Mouse (Mus musculus): ENCODE data around the gene Noa1.

Gene Noa1

DNA sequence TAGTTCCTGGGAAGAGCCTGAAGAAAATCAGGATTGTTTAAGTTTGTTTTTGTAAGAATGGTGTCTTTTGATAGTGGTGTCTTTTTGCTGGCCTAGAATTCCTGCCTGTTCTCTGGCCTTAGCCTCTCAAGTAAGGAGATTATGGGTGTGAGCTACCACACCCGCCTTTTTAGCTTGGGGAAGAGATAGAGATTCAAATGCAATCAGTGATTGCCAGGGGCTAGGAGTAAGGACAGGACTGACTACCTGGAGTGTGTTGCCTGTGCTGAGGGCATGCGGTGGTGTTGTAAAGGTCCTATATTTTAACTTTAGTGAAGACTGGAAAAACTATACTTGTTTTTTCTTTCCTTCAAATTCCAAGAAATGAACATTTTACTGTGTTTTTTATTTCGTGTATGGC lies 55.5 kb downstream of the Noa1 start:
- no peak for DNase-seq (ENCODE audit: low spot score in 2 of 2)

DNA sequence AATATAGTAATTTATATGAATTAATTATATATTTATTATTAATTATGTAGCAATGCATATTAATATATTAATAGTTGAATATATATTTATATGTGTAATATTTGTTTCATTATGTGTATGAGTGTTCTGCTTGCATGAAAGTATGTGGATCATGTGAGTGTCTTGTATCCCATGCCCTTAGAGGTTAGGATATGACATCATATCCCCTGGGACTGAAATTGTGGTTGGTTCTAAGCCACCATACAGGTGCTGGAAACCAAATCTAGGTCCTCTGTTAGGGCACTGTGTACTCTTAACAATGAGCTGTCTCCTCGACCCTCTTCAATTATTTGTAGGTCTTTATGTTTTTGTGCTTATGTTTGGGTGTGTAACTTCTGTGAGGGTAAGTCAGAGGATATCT lies 56.7 kb downstream of the Noa1 start:
- DNase-seq (ENCODE audit: low spot score in 2 of 2): no peak

DNA sequence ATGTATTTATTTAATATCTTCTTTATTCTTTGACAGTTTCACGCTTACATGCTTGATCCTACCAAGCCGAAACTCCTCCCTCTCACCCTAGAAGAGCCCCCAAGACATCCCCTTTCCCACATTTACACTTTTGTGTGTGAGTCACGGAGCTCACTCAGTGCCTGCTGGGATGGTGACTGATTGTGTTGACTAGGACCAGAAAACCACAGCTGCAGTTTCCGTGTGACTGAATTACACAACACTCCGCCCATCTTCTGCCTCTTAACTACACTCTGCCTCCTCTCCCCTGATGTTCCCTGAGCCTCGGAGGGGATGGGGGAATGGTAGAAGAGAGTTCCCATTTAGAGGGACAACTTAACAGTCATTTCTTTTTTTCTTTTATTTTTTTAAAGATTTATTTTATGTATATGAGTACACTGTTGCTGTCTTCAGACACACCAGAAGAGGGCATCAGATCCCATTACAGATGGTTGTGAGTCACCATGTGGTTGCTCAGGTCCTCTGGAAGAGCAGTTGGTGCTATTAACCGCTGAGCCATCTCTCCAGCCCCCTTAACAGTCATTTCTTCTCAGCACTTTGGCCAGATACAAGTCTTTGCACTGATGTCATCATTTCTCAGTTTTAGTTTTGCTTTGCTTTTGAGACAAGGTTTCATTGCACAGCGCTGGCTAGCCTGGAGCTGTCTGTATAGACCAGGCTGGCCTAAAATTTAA lies 57.6 kb downstream of the Noa1 start:
- no peak for DNase-seq (ENCODE audit: low spot score in 2 of 2)

DNA sequence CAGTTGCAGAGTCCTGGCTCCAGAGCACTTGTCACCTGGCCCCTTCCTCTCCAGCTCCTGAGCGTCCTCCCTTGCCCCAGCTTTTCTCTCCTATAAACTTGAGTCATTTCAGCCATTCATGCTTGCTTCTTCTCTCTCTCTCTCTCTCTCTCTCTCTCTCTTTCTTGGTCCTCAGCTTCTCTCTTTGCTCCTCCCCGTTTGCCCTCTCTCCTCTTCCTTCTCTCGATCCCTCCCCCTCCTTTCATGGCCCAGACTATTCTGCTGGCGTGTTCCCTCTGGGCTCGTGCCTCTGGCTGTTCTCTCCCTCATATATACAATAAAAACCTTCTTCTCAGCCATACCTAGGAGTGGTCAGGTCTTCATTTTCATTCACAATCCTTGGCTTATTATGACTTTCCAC lies 58.2 kb downstream of the Noa1 start:
- DNase-seq (ENCODE audit: low spot score in 2 of 2): no peak

DNA sequence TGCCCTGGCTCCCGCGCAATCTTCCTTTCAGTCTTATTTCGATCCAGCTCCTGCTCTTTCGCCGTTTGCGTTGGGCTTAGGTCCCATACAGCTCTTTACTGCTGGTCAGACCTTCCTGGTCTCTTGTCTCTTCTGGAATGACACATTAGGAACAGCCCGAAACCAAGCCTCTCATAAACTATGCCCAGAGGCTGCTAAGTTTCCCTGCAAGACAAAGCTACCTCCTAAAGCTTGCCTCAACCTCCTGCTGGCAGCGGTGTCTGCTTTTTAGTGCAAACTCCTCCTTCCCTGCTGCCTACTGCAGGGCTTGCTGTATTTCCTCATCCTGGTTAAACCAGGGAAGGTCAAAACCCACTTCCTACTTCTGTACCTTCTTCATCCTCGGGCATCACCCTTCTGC lies 59.8 kb downstream of the Noa1 start:
- no peak for DNase-seq (ENCODE audit: low spot score in 2 of 2)

DNA sequence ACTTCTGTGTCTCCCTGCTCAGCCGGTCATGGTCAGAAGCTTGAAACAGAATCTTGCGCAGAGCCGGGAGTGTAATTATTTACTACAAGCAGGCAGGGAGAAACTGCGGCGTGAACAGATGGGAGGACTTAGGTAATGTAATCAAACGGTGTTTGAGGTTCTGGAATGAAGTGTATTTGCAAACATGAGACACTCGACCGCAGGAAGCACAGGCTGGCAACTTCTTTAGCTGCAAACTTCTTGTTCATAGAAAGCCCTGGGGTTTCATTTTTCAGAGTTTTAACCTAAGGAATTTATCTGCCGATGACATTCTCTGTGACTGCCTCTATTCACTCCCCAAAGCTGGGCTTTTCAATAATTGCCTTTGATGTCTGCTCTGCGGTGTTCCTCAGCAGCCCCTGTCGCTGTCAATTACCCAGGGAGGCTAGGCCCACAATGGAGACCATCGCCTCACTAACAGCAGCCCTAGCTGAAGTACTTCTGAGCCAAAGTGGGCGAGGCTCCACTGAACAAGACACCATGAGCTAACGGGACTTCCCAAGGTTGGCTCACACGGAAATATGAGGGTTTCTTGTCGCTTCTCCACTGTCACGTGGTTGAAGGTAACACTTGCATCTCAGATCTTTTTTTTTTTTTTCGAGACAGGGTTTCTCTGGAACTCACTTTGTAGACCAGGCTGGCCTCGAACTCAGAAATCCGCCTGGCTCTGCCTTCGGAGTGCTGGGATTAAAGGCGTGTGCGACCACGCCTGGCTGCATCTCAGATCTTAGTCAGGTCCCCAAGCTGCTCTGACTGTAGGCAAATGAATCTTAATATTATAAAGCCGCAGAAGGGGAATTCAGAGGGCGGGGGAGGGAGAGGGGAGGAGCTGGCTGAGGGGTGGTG lies 63.9 kb downstream of the Noa1 start:
- no peak for DNase-seq (ENCODE audit: low spot score in 2 of 2)

DNA sequence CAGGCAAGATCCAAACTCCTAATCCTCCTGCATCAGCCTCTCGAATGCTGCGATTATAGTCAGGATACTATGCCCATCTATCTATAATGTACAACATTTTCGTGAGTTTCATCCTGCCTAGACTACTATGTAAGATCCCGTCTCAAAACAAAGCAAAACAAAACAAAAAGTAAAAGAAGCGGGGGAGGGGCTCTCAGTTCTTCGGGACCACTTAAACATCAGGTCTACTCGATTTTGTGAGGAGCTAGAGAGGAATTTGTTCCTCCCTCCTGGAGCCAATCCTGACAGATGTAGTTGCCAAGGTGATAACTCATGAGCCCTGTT lies 64.5 kb downstream of the Noa1 start:
- DNase-seq (ENCODE audit: low spot score in 2 of 2): no peak

DNA sequence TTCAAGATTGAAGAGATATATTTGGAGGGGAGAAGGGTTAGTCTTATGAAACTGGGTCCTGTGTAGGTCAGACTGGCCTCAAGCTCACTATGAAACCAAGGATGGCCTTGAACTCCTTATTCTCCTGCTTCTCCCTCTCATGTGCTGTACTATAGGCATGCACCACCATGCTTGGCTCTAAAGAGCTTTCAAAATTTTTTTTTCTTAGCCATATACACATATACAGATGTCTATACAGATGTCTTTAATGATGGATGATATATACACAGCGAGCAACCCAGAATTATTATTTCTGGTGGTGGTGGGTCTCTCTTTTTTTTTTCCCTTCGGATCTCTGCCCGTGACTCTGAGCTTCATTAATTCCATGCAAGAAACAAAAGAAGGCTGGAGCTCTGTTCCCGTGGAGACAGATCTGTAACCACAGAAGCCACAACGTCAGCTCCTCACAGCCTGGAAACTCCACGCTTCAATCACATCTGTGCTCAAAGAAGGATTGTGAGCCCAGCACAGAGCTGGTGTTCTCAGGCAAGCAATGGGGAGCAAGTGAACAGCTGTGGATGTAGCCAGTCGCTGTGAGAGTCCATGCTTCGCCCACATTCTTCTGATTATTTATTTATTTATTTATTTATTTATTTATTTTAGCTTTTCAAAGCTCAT lies 65.4 kb downstream of the Noa1 start:
- peak; percentile 56 to 77 for DNase-seq (ENCODE audit: low spot score in 2 of 2)
